Mouse (Mus musculus) Patski (cell line): ENCODE results near the gene Arpc3. TPM values are rescaled to one million over a fixed set of nuclear protein-coding genes. Genes with fewer than 3 reads are reported as not detected.

Experiments used
- ATAC-seq: fragments of 100-300 bp; one replicate; pipeline ENCODE4 v1.8.0; 2021
- CTCF ChIA-PET: fragments of 350-600 bp; sonication (Branson Sonifier 250); formaldehyde crosslinking; loops from one replicate; lab custom pipeline; 2022; ENCODE audit warnings: inconsistent platforms; lab: Charles Lee
- POLR2A ChIA-PET: fragments of 350-600 bp; sonication (Branson Sonifier 250); formaldehyde crosslinking; loops from one replicate; lab custom pipeline; 2022; ENCODE audit warnings: antibody characterized with exemption, inconsistent platforms; lab: Charles Lee
- DNase-seq: peaks from one replicate; pipeline ENCODE4 v3.0.0-alpha.2; 2011; ENCODE audit warnings: low read depth, low spot score
- H3K27me3 ChIP-seq: fragments of 371-371 bp; one replicate; pipeline ENCODE4 v1.5.1; 2021
- CTCF ChIP-seq: fragments of 100-300 bp; IDR thresholded peaks from one replicate; pipeline ENCODE4 v1.5.1; 2021
- in situ Hi-C: fragments of 300-500 bp; cut with MboI; formaldehyde crosslinking; loops from 3 replicates; pipeline ENCODE4 v1.11.1; 2018; ENCODE audit warnings: low pct_unique_long_range_greater_than_20kb, mixed read lengths
- polyA plus RNA-seq: library from polyadenylated mRNA; unstranded; gene quantifications from one replicate; pipeline ENCODE4 v1.2.3, GENCODE M21; 2021

Arpc3 gene
- polyA plus RNA-seq, 1 experiment from 2014 or later, result 387 TPM

GRCm38 (mm10) chr5:122372878-122373277, 18.8 kb upstream of the Arpc3 start:
- ChIA-PET POLR2A (interaction anchor here (0.6 to 1.7 kb wide), 2 partner anchors 19 to 489 kb away, joined by 3 to 4 read pairs; no protein-coding TSS in a partner anchor), CTCF (no interaction called here)
- H3K27me3 ChIP-seq, result no peaks in the 10 kb centered on the region
- TF ChIP-seq CTCF, result no peak
- ATAC-seq (no peak), DNase-seq (no peak)
- in situ Hi-C loops, result no loop called here

- no peaks in the 10 kb centered on the region for H3K27me3 ChIP-seq
- in situ Hi-C loops, result no loop called here
- DNase-seq (no peak), ATAC-seq (no peak)
- TF ChIP-seq CTCF, result no peak
- POLR2A ChIA-PET, result interaction anchor here (0.6 kb wide), 1 partner anchor 90 kb away, joined by 8 read pairs; no protein-coding TSS in a partner anchor
- CTCF ChIA-PET, result interaction anchor here (0.8 to 1.1 kb wide), 3 partner anchors 10 to 104 kb away, joined by 3 to 4 read pairs (median 3); no protein-coding TSS in a partner anchor
Measured at GRCm38 (mm10) chr5:122377101-122377833, 14.4 kb upstream of the Arpc3 start.

GRCm38 (mm10) chr5:122378171-122378570, 13.5 kb upstream of the Arpc3 start:
- ChIA-PET POLR2A (no interaction called here), CTCF (interaction anchor here (0.8 to 1.5 kb wide), 4 partner anchors 11 to 14 kb away, joined by 3 to 4 read pairs (median 4); no protein-coding TSS in a partner anchor)
- DNase-seq (no peak), ATAC-seq (no peak)
- no peaks in the 10 kb centered on the region for H3K27me3 ChIP-seq
- no peak for TF ChIP-seq CTCF
- in situ Hi-C loops, result no loop called here

GRCm38 (mm10) chr5:122379374-122380155, 12.1 kb upstream of the Arpc3 start:
- CTCF ChIA-PET, result interaction anchor here (0.9 to 2.2 kb wide), 16 partner anchors 9 to 127 kb away, joined by 3 to 15 read pairs (median 5); partner anchors contain the start of genes Arpc3 and Gpn3
- no peaks in the 10 kb centered on the region for H3K27me3 ChIP-seq
- in situ Hi-C loops, result no loop called here
- ATAC-seq (no peak), DNase-seq (no peak)
- POLR2A ChIA-PET, result interaction anchor here (1.0 kb wide), 1 partner anchor 63 kb away, joined by 3 read pairs; no protein-coding TSS in a partner anchor
- no peak for TF ChIP-seq CTCF

GRCm38 (mm10) chr5:122390006-122390405, 1.7 kb upstream of the Arpc3 start:
- no peak for TF ChIP-seq CTCF
- ChIA-PET CTCF (interaction anchor here (0.9 to 1.4 kb wide), 5 partner anchors 8 to 122 kb away, joined by 3 to 7 read pairs (median 4); no protein-coding TSS in a partner anchor), POLR2A (no interaction called here)
- no peak for DNase-seq
- in situ Hi-C loops, result no loop called here
- no peak for ATAC-seq
- H3K27me3 ChIP-seq, result no peaks in the 10 kb centered on the region

- ChIA-PET POLR2A (no interaction called here), CTCF (interaction anchor here (0.9 to 1.4 kb wide), 4 partner anchors 9 to 47 kb away, joined by 3 to 7 read pairs (median 4); no protein-coding TSS in a partner anchor)
- in situ Hi-C loops, result no loop called here
- H3K27me3 ChIP-seq, result no peaks in the 10 kb centered on the region
- ATAC-seq (no peak), DNase-seq (no peak)
- no peak for TF ChIP-seq CTCF
Measured at GRCm38 (mm10) chr5:122390671-122391070, 1.0 kb upstream of the Arpc3 start.

GRCm38 (mm10) chr5:122391178-122391785, 396 bp upstream of the Arpc3 start:
- no peak for TF ChIP-seq CTCF
- DNase-seq (no peak), ATAC-seq (no peak)
- no peaks in the 10 kb centered on the region for H3K27me3 ChIP-seq
- ChIA-PET CTCF (interaction anchor here (0.6 to 2.2 kb wide), 8 partner anchors 9 to 260 kb away, joined by 3 to 15 read pairs (median 3); no protein-coding TSS in a partner anchor), POLR2A (interaction anchor here (0.6 kb wide), 5 partner anchors 111 to 945 kb away, joined by 3 read pairs; partner anchors contain the start of gene Atp2a2)
- in situ Hi-C loops, result no loop called here

- POLR2A ChIA-PET, result interaction anchor here (0.5 to 0.8 kb wide), 8 partner anchors 20 to 946 kb away, joined by 3 to 6 read pairs (median 3); partner anchors contain the start of genes Atp2a2, Fam216a and Gpn3
- CTCF ChIA-PET, result interaction anchor here (0.9 to 2.2 kb wide), 6 partner anchors 13 to 743 kb away, joined by 3 to 15 read pairs (median 3); no protein-coding TSS in a partner anchor
- TF ChIP-seq CTCF, result no peak
- DNase-seq, result no peak
- H3K27me3 ChIP-seq, result no peaks in the 10 kb centered on the region
- ATAC-seq, result peak; percentile 28
- in situ Hi-C loops, result no loop called here
Measured at GRCm38 (mm10) chr5:122392227-122393004, 738 bp downstream of the Arpc3 start.

- in situ Hi-C loops, result no loop called here
- DNase-seq (no peak), ATAC-seq (no peak)
- no peaks in the 10 kb centered on the region for H3K27me3 ChIP-seq
- TF ChIP-seq CTCF, result peak; percentile 96
- CTCF ChIA-PET, result interaction anchor here (1.0 to 1.4 kb wide), 3 partner anchors 10 to 121 kb away, joined by 3 read pairs; no protein-coding TSS in a partner anchor
- POLR2A ChIA-PET, result no interaction called here
Measured at GRCm38 (mm10) chr5:122393887-122394286, 2.2 kb downstream of the Arpc3 start.
